Mouse (Mus musculus): ENCODE data around the gene Cbln1.

Cbln1 gene

GRCm38 (mm10) chr8:87472271-87473236 lies at the start of gene Cbln1:
Gene Cbln1 (minus strand): TSS chr8:87472609.
- peak; percentile 89 for DNase-seq

- DNase-seq, result no peak
These were observed 44.7 kb upstream of the Cbln1 start for GRCm38 (mm10) chr8:87517132-87517531.

- DNase-seq, result no peak
These were observed 41.4 kb upstream of the Cbln1 start for GRCm38 (mm10) chr8:87513796-87514195.

GRCm38 (mm10) chr8:87513350-87513749 lies 40.9 kb upstream of the Cbln1 start:
- DNase-seq, result no peak

- DNase-seq, result peak; percentile 8
These were observed 40.2 kb upstream of the Cbln1 start for GRCm38 (mm10) chr8:87512636-87513035.

- no peak for DNase-seq
These were observed 34.6 kb upstream of the Cbln1 start for GRCm38 (mm10) chr8:87507046-87507445.

- no peak for DNase-seq
These were observed 32.0 kb upstream of the Cbln1 start for GRCm38 (mm10) chr8:87504441-87504840.

- no peak for DNase-seq
These were observed 30.3 kb upstream of the Cbln1 start for GRCm38 (mm10) chr8:87502684-87503083.

GRCm38 (mm10) chr8:87497641-87498040 lies 25.2 kb upstream of the Cbln1 start:
- no peak for DNase-seq

- DNase-seq, result no peak
These were observed 24.1 kb upstream of the Cbln1 start for GRCm38 (mm10) chr8:87496511-87496910.

- DNase-seq, result no peak
These were observed 22.5 kb upstream of the Cbln1 start for GRCm38 (mm10) chr8:87494862-87495261.

GRCm38 (mm10) chr8:87489841-87490415 lies 17.5 kb upstream of the Cbln1 start:
- DNase-seq, result no peak

GRCm38 (mm10) chr8:87481396-87481795 lies 9.0 kb upstream of the Cbln1 start:
- DNase-seq, result no peak

GRCm38 (mm10) chr8:87478221-87478620 lies 5.8 kb upstream of the Cbln1 start:
- no peak for DNase-seq

- DNase-seq, result no peak
These were observed 4.8 kb upstream of the Cbln1 start for GRCm38 (mm10) chr8:87477102-87477645.

GRCm38 (mm10) chr8:87475551-87475950 lies 3.1 kb upstream of the Cbln1 start:
- DNase-seq, result no peak

GRCm38 (mm10) chr8:87474379-87474778 lies 2.0 kb upstream of the Cbln1 start:
- no peak for DNase-seq

- no peak for DNase-seq
These were observed 1.5 kb upstream of the Cbln1 start for GRCm38 (mm10) chr8:87473940-87474339.

- DNase-seq, result no peak
These were observed 905 bp upstream of the Cbln1 start for GRCm38 (mm10) chr8:87473314-87473713.

GRCm38 (mm10) chr8:87471603-87472270 lies 672 bp downstream of the Cbln1 start:
- DNase-seq, result no peak

GRCm38 (mm10) chr8:87470834-87471602 lies 1.4 kb downstream of the Cbln1 start:
- DNase-seq, result no peak

Measured in right cerebral cortex, adult 18-20 months (tissue).